Mouse (Mus musculus) lung, postnatal 36 days (tissue): Measurements from ENCODE around the gene Gm37240.

Experiments
- DNase-seq: peaks from one replicate; pipeline ENCODE4 v3.0.0; 2022; ENCODE audit warnings: mixed read lengths

Gene Gm37240

GRCm38 (mm10) chr3:85163396-85163795 lies 723.9 kb downstream of the Gm37240 start:
- DNase-seq: no peak

- no peak for DNase-seq
These were observed 724.9 kb downstream of the Gm37240 start for GRCm38 (mm10) chr3:85162430-85162829.

GRCm38 (mm10) chr3:85160816-85161215 lies 726.5 kb downstream of the Gm37240 start:
- DNase-seq: no peak

- no peak for DNase-seq
These were observed 727.7 kb downstream of the Gm37240 start for GRCm38 (mm10) chr3:85159631-85160030.

- DNase-seq: no peak
These were observed 738.5 kb downstream of the Gm37240 start for GRCm38 (mm10) chr3:85148816-85149215.

GRCm38 (mm10) chr3:85148038-85148550 lies 739.2 kb downstream of the Gm37240 start:
- no peak for DNase-seq

- no peak for DNase-seq
These were observed 741.8 kb downstream of the Gm37240 start for GRCm38 (mm10) chr3:85145568-85145967.

- DNase-seq: no peak
These were observed 742.2 kb downstream of the Gm37240 start for GRCm38 (mm10) chr3:85145076-85145475.

- DNase-seq: no peak
These were observed 742.9 kb downstream of the Gm37240 start for GRCm38 (mm10) chr3:85144425-85144824.

- DNase-seq: no peak
These were observed 746.8 kb downstream of the Gm37240 start for GRCm38 (mm10) chr3:85140488-85140887.

- no peak for DNase-seq
These were observed 748.9 kb downstream of the Gm37240 start for GRCm38 (mm10) chr3:85138407-85138806.

GRCm38 (mm10) chr3:85133561-85133960 lies 753.8 kb downstream of the Gm37240 start:
- no peak for DNase-seq

GRCm38 (mm10) chr3:85131878-85132277 lies 755.4 kb downstream of the Gm37240 start:
- DNase-seq: no peak

- DNase-seq: no peak
These were observed 758.8 kb downstream of the Gm37240 start for GRCm38 (mm10) chr3:85128546-85128945.

GRCm38 (mm10) chr3:85126970-85127369 lies 760.3 kb downstream of the Gm37240 start:
- peak; percentile 5 for DNase-seq

- no peak for DNase-seq
These were observed 761.8 kb downstream of the Gm37240 start for GRCm38 (mm10) chr3:85125471-85125870.

- no peak for DNase-seq
These were observed 762.4 kb downstream of the Gm37240 start for GRCm38 (mm10) chr3:85124924-85125323.

GRCm38 (mm10) chr3:85124410-85124809 lies 762.9 kb downstream of the Gm37240 start:
- no peak for DNase-seq

- no peak for DNase-seq
These were observed 769.6 kb downstream of the Gm37240 start for GRCm38 (mm10) chr3:85117702-85118101.

GRCm38 (mm10) chr3:85117014-85117413 lies 770.3 kb downstream of the Gm37240 start:
- no peak for DNase-seq

- peak; percentile 3 for DNase-seq
These were observed 771.3 kb downstream of the Gm37240 start for GRCm38 (mm10) chr3:85115959-85116543.

GRCm38 (mm10) chr3:85113565-85113964 lies 773.8 kb downstream of the Gm37240 start:
- no peak for DNase-seq

- DNase-seq: no peak
These were observed 776.6 kb downstream of the Gm37240 start for GRCm38 (mm10) chr3:85110762-85111161.

GRCm38 (mm10) chr3:85109221-85109620 lies 778.1 kb downstream of the Gm37240 start:
- no peak for DNase-seq

GRCm38 (mm10) chr3:85108396-85108795 lies 778.9 kb downstream of the Gm37240 start:
- DNase-seq: no peak
